Mouse (Mus musculus) embryonic facial prominence, embryonic 13.5 days (tissue): ENCODE results near the gene Fam114a1. TPM values are rescaled to one million over a fixed set of nuclear protein-coding genes. Genes with fewer than 3 reads are reported as not detected.
A peak's percentile ranks its signal among the peaks of the same experiment; 100 is the strongest.

ENCODE experiments used
- ATAC-seq: fragments of 200-750 bp; cut with Nextera tagmentation; 2 replicates; pipeline ENCODE4 v1.8.0; 2017; ENCODE audit warnings: low read depth; ENCODE audit not compliant: insufficient number of reproducible peaks, insufficient read depth, low FRiP score, low TSS enrichment
- H3K27ac ChIP-seq: fragments of 300-500 bp; sonication (generic); 2 replicates; pipeline ENCODE4 v1.5.1; 2015; ENCODE audit warnings: moderate library complexity, mild to moderate bottlenecking, inconsistent platforms
- H3K27me3 ChIP-seq: fragments of 300-500 bp; sonication (generic); 2 replicates; pipeline ENCODE4 v1.6.1; 2015; ENCODE audit warnings: mild to moderate bottlenecking, inconsistent platforms
- H3K36me3 ChIP-seq: fragments of 300-500 bp; sonication (generic); 2 replicates; pipeline ENCODE4 v1.6.1; 2015; ENCODE audit warnings: mild to moderate bottlenecking, inconsistent platforms
- H3K4me1 ChIP-seq: fragments of 300-500 bp; sonication (generic); 2 replicates; pipeline ENCODE4 v1.6.1; 2015; ENCODE audit warnings: inconsistent platforms
- H3K4me2 ChIP-seq: fragments of 300-500 bp; sonication (generic); 2 replicates; pipeline ENCODE4 v1.6.1; 2015; ENCODE audit warnings: moderate library complexity, mild to moderate bottlenecking, inconsistent platforms
- H3K4me3 ChIP-seq: fragments of 300-500 bp; sonication (generic); 2 replicates; pipeline ENCODE4 v1.5.1; 2015; ENCODE audit warnings: mild to moderate bottlenecking, inconsistent platforms
- H3K9ac ChIP-seq: fragments of 300-500 bp; sonication (generic); 2 replicates; pipeline ENCODE4 v1.6.1; 2015; ENCODE audit warnings: mild to moderate bottlenecking, inconsistent platforms
- H3K9me3 ChIP-seq: fragments of 300-500 bp; sonication (generic); 2 replicates; pipeline ENCODE4 v1.6.1; 2016; ENCODE audit warnings: inconsistent platforms
- WGBS: fragments of 180-500 bp; shearing (Covaris S2); methylation state at CpG from one replicate; pipeline ENCODE4 v1.1.7; 2015; ENCODE audit warnings: mixed read lengths; 5-methylcytosine and 5-hydroxymethylcytosine counted together
- microRNA counts: library from miRNA; unstranded; fragments of <30 nt; microRNA quantifications from one replicate; lab custom pipeline; 2016
- microRNA-seq: library from miRNA; unstranded; fragments of <30 nt; microRNA quantifications from one replicate; pipeline ENCODE4, GENCODE M21; 2016
- polyA plus RNA-seq: library from polyadenylated mRNA; unstranded; fragments of >200 nt; fragmentation: Nextera tagmentation; extraction: Ambion mirVana; gene quantifications from 2 replicates; pipeline ENCODE4 v1.2.1, GENCODE M21; 2015

Gene Fam114a1
- polyA plus RNA-seq, 1 experiment from 2014 or later, result 42.8 TPM

GRCm38 (mm10) chr5:65091184-65091858, 121.5 kb downstream of the Fam114a1 start:
- Histone ChIP-seq H3K4me1 (0 out of 2 replicates have a peak, but pooled peaks cover 9% of the 10 kb centered on the region), H3K4me3 (no peak overlapping the region), H3K36me3 (no peaks in the 10 kb centered on the region), H3K4me2 (no peak overlapping the region), H3K27me3 (no peaks in the 10 kb centered on the region), H3K27ac (no peak overlapping the region), H3K9me3 (no peaks in the 10 kb centered on the region), H3K9ac (no peak overlapping the region)
- 64% methylated on average over 11 of the region's 11 CpGs for whole genome bisulfite sequencing
- no peak for ATAC-seq

MicroRNAs encoded within 50 kb of the gene (microRNA counts, 519-probe panel; counts per million panel counts)
- microRNA mmu-miR-574-3p (lab: Ali Mortazavi, UCI) (3,111 counts per million, percentile 71 among the panel's probes with 10 or more counts), microRNA mmu-miR-574-5p (lab: Ali Mortazavi, UCI) (2,065 counts per million, percentile 54 among the panel's probes with 10 or more counts)

Small RNA genes lying within 50 kb of the gene (microRNA-seq; reads per million reads assigned to microRNA genes)
- 126 reads per million, percentile 57 among the genes with 10 or more reads in this experiment for gene Mir574

Other genes starting within 250 kb of the Fam114a1 start
- 58.2 and 58.3 TPM in 2 replicates for gene Klf3, start 166.7 kb upstream of the Fam114a1 start, polyA plus RNA-seq
- gene Tlr1, start 36.5 kb upstream of the Fam114a1 start, polyA plus RNA-seq, result 0.72 and 0.76 TPM in 2 replicates
- gene Tlr6, start 10.0 kb upstream of the Fam114a1 start, polyA plus RNA-seq, result 0.85 and 1.3 TPM in 2 replicates
- gene Tmem156, start 122.1 kb downstream of the Fam114a1 start, polyA plus RNA-seq, result 0.48 and 0.53 TPM in 2 replicates
- 21.2 and 21.3 TPM in 2 replicates for gene Klhl5, start 137.5 kb downstream of the Fam114a1 start, polyA plus RNA-seq
- gene Wdr19, start 229.6 kb downstream of the Fam114a1 start, polyA plus RNA-seq, result 10.8 and 12.9 TPM in 2 replicates